Mouse (Mus musculus): ENCODE data around the gene H2afy.
A peak's percentile ranks its signal among the peaks of the same experiment; 100 is the strongest.

H2afy gene

DNA sequence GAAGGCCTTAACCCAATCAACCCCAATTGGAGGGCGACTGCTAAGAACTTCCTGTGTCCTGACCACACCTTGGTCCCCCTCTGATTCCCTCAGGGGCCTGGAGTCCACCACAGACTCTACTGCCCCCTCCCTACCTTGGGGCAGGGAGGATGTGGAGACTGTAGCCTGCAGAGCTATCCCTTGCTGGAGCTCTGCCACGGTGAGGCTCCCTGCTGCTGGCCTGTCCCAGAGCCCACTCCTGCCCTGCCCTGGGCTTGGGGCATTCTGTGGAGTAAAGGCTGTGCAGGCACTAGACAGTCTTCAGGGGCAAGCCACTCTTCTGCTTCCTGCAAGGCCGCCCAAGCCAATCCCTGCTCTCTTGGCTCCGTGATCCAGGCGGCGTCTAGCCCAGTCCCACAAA is 24.6 kb downstream of the H2afy start:
- no peak for DNase-seq (ENCODE audit: low spot score)

DNA sequence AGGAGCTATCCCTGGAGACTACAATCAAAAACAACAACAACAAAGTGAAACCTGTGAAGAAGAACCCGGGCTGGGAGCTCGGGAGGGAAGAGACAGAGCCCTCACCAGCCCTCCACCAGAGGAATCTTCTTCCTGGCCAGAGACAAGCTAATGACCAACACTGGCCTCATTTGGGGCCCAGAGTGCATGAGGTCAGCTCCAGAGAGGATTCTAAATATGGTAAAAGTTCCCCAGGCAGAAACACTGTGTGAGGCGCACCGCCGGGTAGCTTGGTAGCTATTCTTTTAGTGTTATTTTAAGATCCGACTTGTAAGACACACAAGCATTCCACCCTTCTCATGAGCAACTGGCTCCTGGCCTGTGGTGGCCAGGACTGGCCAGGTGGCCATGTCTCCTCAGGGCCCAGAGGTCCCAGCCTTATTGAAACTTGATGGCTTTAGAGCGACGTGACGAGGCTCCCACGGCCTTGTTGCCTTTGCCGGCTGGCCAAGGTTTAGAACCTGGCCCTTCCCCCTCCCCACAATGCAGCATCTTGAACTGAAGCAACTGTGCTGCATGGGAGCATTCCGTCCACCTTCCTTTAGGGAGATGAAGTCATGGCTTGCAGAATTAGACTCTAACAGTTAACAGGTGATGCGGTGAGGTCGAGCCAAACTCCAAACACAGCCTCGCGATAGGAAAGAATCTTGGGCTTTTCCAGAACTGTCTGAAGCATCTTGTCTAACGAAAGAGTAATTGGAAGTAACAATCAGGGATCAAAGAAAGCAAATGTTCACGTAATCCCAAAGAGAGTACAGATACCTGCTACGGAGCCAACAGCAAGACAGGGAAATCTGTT is 25.2 kb downstream of the H2afy start:
- peak; percentile 31 for DNase-seq (ENCODE audit: low spot score)

DNA sequence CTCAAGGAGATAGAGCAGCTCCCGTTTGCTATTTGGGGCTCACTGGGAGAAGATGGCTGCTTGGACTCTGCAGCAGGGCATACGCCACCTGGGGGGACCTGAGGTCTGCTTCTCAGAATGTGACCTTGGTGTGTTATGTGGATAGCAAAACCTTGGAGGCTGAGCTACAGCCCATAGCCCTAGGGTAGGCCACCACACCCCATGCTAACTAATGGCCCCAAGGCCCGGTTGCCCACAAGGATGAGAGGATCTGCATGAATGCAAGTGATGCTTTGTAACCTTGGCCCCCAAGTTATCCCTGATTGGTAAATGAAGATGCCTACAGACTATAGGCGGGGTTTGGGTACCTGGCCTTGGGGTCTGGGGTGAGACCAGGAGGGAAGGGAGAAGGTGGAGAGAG is 26.5 kb downstream of the H2afy start:
- DNase-seq (ENCODE audit: low spot score) = no peak

DNA sequence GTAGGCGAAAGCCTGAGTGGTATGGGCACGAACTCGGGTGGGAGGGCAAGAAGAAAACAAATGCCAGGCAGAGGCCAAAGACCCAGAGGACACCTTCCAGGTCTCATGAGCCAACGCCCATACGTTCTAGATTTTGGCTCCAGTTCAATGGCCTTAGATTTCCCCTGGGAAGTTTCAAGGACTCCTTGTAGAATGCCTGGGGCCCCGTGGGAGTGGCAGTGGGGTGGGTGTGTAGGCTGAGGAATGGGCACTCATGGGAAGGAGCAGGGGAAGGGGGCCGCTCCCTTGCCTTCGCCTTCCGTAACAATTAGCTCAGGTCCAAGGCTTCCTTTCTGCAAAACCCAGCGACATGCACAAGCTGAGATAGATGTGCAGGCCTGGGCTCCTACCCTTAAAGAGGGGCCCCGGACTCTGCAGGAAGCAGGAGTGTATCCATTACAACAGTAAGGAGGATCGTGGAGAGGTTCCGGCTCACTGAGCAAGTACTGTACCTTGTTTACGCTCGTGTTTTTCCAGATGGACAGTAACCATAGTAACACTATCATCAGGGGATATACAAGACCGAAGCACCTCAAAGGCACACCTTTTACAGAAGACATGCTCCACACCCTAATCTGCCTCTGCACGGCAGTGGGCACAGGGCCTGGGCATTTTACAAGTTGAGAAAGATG is 27.2 kb downstream of the H2afy start:
- no peak for DNase-seq (ENCODE audit: low spot score)

DNA sequence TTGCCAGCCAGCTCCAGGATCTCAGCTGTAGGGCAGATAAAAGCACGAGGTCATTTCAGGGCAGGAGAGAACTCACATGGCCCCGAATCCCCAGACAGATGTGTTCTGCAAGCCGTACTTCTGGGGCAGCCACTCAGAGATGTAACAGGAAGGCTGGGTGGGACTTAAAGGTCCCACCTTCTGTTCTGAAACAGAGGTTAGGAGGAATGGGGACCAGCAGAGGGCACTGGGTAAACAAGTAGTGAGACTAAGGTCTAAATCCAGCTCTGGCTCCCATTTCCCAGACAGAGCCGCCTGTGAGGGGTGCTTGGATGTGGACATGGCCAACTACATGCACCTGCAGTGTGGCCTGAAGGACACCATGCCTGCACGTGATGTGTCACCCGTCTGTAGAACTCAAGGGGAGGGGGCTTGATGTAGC is 31.2 kb downstream of the H2afy start:
- no peak for DNase-seq (ENCODE audit: low spot score)

DNA sequence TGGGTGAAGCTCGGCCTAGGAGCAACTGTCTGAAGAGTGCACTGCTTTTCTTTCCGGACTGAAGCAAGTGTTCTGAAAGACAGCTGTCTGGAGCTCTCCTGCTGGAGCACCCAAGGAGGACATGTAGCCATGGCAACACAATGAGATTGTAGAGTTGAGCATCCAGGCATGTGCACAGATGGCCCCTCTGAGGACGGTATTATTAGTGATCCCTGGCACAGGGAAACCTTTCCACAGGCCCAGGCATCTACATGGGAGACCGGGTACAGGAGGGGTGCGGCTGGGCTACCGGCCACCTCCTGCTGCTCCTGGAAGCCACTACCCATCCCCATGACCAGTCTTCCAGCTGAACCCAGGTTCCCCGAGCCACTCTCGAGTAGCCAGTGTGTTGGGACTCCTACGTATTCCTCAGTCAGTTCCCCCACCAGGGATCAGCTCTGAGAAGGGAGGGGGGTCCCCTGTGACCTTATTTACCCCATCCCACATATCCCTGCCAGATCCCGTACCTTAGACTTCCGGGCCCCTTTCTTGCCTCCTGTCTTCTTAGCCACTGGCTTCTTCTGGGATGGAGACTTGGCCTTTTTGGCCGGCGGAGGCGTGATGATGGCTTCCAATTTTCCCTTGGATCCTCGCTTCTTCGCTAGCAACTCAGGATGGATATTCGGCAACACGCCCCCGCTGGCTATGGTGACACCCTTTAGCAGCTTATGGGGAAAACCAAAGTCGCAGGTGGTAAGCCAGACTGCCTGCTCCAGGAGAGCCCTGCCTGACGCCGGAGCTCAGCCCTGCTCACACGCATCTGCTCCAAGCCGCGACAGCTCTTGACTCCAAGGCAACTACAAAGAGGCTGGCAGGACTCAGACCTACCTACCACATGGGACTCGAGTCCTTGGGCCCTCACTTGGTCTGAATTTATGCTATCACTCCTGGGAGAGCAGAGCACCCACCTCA is 32.1 kb downstream of the H2afy start:
- DNase-seq (ENCODE audit: low spot score) = no peak

DNA sequence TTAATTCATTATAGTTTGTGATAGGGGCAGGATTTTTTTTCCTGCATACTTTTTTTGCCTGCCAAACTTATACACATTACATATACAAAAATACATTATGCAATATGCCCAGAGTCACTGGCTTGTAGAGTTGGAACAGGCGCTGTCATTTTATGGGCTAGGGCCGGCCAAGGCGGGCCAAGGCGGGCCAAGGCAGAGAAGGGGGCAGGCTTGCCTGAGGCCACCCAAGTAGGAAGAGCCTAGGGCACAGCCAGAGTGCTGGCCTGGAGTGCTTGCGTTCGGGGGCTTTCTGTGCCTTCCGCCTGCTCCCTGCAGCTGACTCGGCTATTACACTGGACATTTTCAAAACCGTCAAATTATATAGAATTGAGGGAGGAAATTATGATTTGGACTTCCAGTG is 34.0 kb downstream of the H2afy start:
- DNase-seq (ENCODE audit: low spot score) = no peak

DNA sequence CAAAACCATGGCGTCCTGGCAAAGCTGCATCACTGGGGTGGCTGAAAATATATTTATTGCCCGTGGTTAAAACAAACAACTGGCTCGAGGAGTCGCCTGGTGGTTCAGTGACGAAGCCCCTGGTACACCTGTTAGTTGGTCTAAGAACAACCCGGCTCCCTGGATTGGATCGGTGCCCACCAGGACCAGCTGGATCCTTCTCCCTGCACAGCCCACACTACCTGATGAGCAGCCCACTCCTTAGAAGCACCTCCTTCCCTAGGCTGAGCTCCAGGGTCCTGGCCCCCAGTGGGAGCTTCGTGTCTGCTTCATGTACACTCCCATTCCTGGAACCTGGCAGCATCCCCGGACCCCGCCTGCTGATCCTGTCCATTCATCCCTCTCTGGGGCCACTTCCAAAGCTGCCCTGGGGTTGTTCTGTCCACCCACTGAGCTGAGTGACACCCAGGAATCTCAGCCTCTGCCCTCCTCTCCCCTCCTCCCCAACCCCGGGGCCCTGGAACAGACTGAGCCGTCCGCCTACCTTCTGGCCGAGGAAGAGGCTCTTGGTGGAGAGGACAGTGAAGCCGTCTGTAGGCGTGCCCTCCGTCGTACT is 40.5 kb downstream of the H2afy start:
- no peak for DNase-seq (ENCODE audit: low spot score)

DNA sequence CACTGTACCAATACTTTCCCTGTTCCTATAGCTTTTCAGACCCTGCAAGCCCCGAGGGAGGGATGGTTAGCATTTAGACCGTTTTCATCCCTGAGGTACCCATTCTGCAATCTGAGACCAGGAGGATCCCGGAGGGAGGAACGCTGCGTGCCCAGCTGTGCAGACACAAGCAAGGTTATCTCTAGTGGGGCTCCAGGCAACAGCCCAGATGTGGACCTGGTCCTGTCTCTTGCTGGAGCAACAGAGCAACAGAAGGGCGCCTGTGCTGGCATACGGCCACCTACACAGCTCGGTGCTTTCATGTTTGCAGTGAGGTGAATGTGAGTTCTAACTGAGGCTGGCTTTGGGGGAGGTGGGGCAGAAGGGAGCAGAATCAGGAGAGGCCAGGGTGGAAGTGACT is 41.6 kb downstream of the H2afy start:
- no peak for DNase-seq (ENCODE audit: low spot score)

DNA sequence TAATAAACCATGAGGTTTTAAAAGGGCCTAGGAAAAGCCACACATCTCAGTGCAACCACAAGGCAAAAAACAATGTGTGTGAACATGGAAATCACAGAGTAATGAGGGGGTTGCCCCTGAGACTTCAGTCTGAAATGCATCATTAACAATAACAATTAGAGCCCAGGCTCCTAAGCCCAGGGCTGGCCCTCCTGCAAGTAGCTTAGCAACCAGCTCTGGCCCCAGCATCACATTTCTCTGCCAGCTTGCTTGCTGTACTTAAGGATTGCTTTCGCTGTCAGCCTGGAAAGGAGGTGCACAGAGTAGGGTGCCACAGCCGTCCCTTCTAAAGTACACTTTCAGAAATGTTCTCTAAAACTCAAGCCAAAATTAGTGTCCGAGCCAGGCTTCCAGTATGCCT is 42.5 kb downstream of the H2afy start:
- DNase-seq (ENCODE audit: low spot score) = no peak

DNA sequence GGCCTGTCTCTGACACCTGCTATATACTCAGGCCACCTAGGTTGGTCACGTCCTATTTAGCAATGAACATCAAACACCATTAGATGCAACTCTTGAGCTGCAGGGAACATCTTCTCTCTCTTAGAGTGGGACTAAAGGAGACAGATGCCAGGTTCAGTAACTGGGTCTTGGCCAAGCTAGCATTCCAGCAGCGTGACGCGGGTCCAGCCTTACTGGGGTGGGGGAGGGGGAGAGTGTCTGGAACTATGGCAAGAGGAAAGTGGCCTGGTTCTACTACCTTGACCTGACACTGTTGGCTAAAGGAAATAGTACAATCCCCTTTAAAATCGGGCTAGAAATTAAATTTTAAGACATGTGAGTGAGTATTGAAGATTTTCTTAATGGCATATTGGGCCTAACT is 43.6 kb downstream of the H2afy start:
- DNase-seq (ENCODE audit: low spot score) = no peak

DNA sequence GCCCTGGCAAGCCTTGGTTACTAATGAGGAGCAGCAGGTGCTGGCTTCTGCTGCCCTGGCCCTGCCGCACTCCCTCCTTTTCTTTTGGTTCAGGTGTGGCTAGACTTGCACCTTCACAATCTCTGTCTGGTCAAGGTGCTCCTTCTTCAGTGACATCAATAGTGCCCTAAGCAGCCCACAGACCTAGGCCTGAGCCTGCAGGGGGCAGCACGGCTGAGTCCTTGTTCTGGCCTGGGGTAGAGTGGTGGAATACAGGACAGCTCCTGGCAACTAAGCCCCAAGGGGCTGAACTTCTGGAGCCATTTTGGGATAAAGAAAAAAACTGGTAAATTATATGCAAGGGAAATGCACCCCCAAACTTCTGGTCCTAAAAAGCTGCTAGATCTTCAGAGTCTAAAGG is 45.6 kb downstream of the H2afy start:
- DNase-seq (ENCODE audit: low spot score) = no peak

DNA sequence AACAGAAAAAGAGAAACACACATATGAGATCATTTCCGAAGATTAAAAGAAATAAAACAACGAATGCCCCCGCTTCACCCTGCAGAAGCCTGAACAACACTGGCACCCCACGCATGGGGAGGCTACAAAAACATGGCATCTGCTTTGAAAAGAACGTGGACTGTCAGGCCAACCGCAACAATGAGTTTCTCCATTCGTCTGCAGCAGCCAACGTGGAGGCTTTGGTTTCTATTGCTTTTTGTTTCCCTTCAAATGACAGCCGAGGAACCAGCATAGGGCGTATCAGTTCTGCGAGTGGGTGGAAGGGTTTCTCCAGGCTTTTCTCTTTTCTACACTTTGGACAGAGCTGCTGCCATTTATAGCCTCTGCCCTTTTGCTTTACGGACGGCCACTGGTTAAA is 47.6 kb downstream of the H2afy start:
- no peak for DNase-seq (ENCODE audit: low spot score)

DNA sequence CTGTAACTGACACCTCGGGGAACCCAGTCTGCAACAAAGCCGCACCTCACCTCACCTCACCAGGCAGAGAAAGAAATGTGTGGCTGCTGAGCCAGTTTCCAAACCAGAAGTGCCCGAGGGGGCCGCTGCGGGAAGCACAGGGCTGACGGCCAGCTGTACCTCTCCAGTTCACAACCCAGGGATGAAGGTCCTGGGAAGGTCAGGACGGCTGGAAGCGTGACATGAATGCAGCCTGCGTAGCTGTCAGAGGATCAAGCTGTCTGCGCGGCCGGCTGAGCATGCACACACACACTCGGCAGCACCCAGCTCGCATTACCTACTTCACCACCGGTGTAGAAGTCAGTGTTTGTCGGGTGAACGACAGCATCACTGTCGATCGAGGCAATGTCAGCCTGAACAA is 48.2 kb downstream of the H2afy start:
- no peak for DNase-seq (ENCODE audit: low spot score)

DNA sequence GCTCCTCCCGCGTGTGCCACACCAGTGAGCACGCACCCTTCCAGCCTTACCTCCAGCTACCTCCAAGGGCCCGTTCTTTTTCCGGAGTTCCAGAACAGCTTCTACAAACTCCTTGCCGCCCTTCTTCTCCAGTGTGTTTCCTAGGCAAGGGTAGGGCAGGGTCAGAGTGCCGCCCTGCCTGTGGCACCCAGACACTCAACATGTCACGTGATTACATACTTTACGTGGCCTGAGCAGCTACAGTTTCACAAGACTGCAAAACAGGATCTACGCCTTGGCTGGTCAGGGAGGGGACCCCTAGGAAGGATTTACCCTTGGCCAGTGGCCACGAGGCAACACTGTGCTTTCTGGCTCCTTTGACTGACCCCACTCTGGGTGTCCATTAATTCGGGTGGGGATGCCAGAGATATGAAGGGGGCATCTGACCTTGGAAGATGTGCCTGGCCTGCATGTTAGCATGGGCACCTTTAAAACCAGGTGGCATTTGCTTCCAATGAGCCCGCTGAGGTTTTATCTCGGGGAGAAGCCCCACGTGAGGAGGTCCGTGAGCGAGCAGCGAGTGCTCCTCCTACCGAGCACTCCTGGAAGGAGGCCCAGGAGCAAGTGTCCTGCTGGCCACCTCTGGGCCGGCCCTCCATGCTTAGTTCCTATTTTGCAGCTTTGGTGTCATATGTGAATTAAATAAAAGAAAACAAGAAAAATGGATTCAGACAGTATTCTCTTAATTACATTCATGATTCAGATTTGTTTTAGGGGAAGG is 51.8 kb downstream of the H2afy start:
- no peak for DNase-seq (ENCODE audit: low spot score)

DNA sequence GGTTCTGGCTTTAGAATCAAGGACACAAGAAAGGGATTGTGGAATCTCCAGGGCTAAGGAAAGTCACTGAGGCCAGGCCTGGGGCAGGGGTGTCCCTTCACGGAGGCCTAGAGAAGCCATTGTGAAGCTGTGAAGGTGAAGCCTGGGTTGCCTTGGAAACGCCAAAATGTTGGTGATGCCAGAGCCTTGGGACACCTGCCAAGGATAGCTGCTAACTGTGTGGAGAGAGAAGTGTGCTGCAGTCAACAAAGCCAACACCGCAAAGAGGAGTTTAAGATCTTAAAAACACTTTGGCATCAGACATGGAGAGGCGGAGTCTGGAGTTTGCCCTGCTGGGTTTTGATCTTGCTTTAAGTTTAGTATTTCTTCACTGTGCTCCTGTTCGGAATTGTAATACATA is 54.5 kb downstream of the H2afy start:
- peak; percentile 12 for DNase-seq (ENCODE audit: low spot score)

DNA sequence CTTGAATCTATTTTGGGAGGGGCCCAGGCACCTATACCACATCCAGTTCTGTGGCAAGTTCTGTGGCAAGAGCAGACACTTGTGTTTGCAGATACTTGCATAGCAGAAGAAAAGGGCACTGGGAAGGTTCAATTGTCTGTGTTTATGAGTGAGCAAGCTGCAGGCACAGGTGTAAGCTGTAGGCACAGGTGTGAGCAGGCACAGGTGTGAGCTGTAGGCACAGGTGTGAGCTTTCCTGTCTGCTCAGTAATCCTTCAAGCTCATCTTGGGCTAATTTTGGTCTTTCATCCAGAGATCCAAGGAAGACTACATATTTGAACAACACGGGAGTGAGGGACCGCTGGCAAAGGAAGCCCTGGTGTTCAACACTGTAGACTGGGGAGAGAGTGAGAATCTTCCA is 56.5 kb downstream of the H2afy start:
- DNase-seq (ENCODE audit: low spot score) = no peak

DNA sequence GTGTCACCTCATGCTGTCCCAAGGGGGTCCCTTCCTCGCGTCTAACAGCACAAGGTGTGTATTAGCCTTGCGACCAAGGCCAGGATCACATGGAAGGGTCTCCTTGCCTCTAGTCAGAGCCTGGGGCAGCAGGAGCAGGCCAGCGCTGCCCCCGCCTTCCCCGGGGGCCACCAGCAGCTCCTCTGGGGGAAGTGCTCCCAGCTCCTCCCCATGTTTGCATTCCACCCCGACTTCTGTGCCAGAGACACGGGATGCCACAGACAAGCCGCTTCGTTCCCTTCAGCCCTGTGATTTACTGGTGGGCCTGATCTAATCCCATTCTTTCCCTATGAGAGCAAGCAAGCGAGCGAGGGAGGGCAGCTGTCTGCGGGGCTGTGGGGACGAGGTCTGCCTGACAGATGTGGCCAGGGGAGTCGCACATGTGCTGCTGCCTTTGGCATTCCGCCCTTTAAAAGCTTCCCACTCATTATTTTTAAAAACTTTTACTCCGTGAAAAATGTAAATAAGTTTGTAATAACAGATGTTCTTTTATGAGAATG is 57.4 kb downstream of the H2afy start:
- DNase-seq (ENCODE audit: low spot score) = no peak

DNA sequence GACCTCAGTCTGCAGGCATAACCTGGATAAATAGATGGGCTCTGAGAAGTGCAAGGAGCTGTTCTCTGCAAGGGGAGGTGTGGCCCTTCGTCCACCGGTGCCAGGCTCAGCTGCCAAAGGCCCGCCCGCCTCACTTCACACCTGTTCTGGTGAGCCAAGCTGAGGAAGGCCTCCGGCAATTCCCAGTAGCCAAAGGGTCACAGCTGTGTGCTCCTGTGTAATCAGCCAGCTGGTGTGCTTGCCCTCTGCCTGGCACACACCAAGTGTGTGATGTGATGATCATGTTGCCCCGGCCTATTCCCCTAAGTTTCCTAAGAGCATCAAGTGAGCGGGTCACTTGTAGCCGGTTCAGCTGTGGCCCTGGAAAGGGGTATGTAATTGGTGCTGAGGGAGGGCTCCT is 60.2 kb downstream of the H2afy start:
- DNase-seq (ENCODE audit: low spot score) = no peak

DNA sequence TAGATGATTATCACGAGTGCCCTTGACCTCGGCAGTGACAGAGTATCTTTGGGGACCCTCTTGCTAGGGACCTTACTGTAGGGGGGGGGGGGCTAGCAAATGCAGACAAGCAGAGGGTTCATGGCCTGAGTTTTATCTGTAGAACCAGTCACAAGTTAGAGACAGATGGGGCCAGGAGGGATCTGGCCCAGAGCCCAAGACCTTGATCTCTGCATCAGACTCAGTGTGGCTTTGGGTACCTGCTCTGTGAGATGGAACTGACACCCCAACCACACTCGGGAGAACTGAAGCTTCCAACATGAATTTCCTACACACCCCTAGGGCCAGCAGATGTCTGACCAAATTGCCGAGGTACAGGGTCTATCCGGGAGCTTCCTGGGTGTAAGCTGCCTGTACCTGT is 63.0 kb downstream of the H2afy start:
- DNase-seq (ENCODE audit: low spot score) = no peak

DNA sequence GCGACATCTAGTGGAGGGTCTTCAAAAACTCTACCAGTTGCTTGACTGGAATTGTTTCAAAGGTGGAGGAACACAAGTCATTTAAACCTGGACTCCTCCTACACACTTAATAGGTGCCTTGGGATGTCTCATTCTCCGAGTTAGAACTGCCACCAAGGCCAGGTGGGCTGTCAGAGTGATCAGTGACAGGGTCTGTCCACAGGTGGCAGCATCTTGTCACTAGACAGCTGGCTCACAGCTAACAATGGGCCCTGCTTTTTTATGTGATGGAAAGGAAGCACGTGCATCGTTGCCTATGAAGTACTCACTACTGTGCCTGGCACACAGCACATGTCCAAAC is 63.9 kb downstream of the H2afy start:
- DNase-seq (ENCODE audit: low spot score) = peak; percentile 70

Data from adipocyte (in vitro differentiated cells).